Mouse (Mus musculus) MEL (cell line): ENCODE measurements at regions not wholly inside any gene's neighbourhood (a gene's known extent, or its start where the extent isn't known, plus 50 kb on each side); places are given as distances from the start of the nearest gene placed in this dataset.

Source experiments
- DNase-seq: peaks from one replicate; pipeline ENCODE4 v3.0.0; 2011; ENCODE audit warnings: low read depth, low spot score
- H3K27ac ChIP-seq: 2 replicates; pipeline ENCODE4 v1.5.1; 2012; ENCODE audit warnings: low read depth, mild to moderate bottlenecking, control low read depth, low read length, moderate library complexity; ENCODE audit not compliant: control insufficient read depth
- H3K27me3 ChIP-seq, 2 experiments: fragments of 150-350 bp in 1 of 2; sonication (generic) in 1 of 2; 2 replicates each; pipeline ENCODE4 v1.6.1; 2012; ENCODE audit warnings: low read length in 2 of 2, mild to moderate bottlenecking in 2 of 2, improper control_type of control experiment in 1 of 2, moderate library complexity in 1 of 2; ENCODE audit not compliant: insufficient read depth in 2 of 2, control insufficient read depth in 1 of 2
- H3K36me3 ChIP-seq, 2 experiments: 2 replicates each; pipeline ENCODE4 v1.6.1; 2012 to 2014; ENCODE audit warnings: low read length in 2 of 2, improper control_type of control experiment in 1 of 2, inconsistent platforms in 1 of 2, mild to moderate bottlenecking in 1 of 2; ENCODE audit not compliant: insufficient read depth in 2 of 2, control insufficient read depth in 1 of 2
- H3K4me1 ChIP-seq, 2 experiments: fragments of 150-350 bp in 1 of 2; sonication (generic) in 1 of 2; 2 replicates each; pipeline ENCODE4 v1.6.1; 2012; ENCODE audit warnings: low read length in 2 of 2, improper control_type of control experiment in 1 of 2, mild to moderate bottlenecking in 1 of 2; ENCODE audit not compliant: insufficient read depth in 2 of 2, control insufficient read depth in 1 of 2
- H3K4me3 ChIP-seq, 2 experiments: fragments of 150-350 bp in 1 of 2; sonication (generic) in 1 of 2; 2 replicates each; pipeline ENCODE4 v1.5.1; 2012; ENCODE audit warnings: low read depth in 2 of 2, low read length in 2 of 2, mild to moderate bottlenecking in 2 of 2, moderate library complexity in 2 of 2, control low read depth in 1 of 2, improper control_type of control experiment in 1 of 2; ENCODE audit not compliant: control insufficient read depth in 1 of 2, insufficient read depth in 1 of 2
- H3K79me2 ChIP-seq: 2 replicates; pipeline ENCODE4 v1.6.1; 2012; ENCODE audit warnings: mild to moderate bottlenecking, low read length, moderate library complexity; ENCODE audit not compliant: control insufficient read depth, poor library complexity, insufficient read depth
- H3K9ac ChIP-seq: 2 replicates; pipeline ENCODE4 v1.6.1; 2012; ENCODE audit warnings: low read depth, mild to moderate bottlenecking, control low read depth, low read length, moderate library complexity; ENCODE audit not compliant: control insufficient read depth, poor library complexity, severe bottlenecking
- H3K9me3 ChIP-seq: fragments of 150-350 bp; sonication (generic); replicated peaks from 2 replicates; pipeline ENCODE4 v1.6.1; 2012; ENCODE audit warnings: mild to moderate bottlenecking, low read length, improper control_type of control experiment, moderate library complexity; ENCODE audit not compliant: insufficient read depth
- BHLHE40 ChIP-seq: IDR thresholded peaks from 2 replicates; pipeline ENCODE4 v1.6.1; 2012; ENCODE audit warnings: low read depth, mild to moderate bottlenecking, inconsistent platforms, low read length, improper control_type of control experiment, borderline replicate concordance
- CHD2 ChIP-seq: IDR thresholded peaks from 2 replicates; pipeline ENCODE4 v1.6.1; 2011; ENCODE audit warnings: low read length, improper control_type of control experiment
- E2F4 ChIP-seq: IDR thresholded peaks from 2 replicates; pipeline ENCODE4 v1.6.1; 2011; ENCODE audit warnings: low read depth, low read length, improper control_type of control experiment, borderline replicate concordance
- ELF1 ChIP-seq: IDR thresholded peaks from 2 replicates; pipeline ENCODE4 v1.6.1; 2014; ENCODE audit warnings: low read depth, mild to moderate bottlenecking, inconsistent platforms, low read length, improper control_type of control experiment, moderate library complexity
- GABPA ChIP-seq: IDR thresholded peaks from 2 replicates; pipeline ENCODE4 v1.6.1; 2012; ENCODE audit warnings: low read depth, mild to moderate bottlenecking, inconsistent platforms, low read length, improper control_type of control experiment, moderate library complexity
- GATA1 ChIP-seq: IDR thresholded peaks from 2 replicates; pipeline ENCODE4 v1.6.1; 2011; ENCODE audit warnings: low read depth, low read length, improper control_type of control experiment
- JUND ChIP-seq: IDR thresholded peaks from 2 replicates; pipeline ENCODE4 v1.6.1; 2011; ENCODE audit warnings: low read depth, mild to moderate bottlenecking, improper control_type of control experiment, low read length
- KAT2A ChIP-seq: conservative IDR thresholded peaks from 2 replicates; pipeline ENCODE4 v1.6.1; 2012; ENCODE audit warnings: low read depth, low read length, improper control_type of control experiment, inconsistent platforms
- MAZ ChIP-seq: IDR thresholded peaks from 2 replicates; pipeline ENCODE4 v1.6.1; 2012; ENCODE audit warnings: low read depth, mild to moderate bottlenecking, inconsistent platforms, low read length, improper control_type of control experiment
- MXI1 ChIP-seq: IDR thresholded peaks from 2 replicates; pipeline ENCODE4 v1.6.1; 2011; ENCODE audit warnings: mild to moderate bottlenecking, low read depth, low read length, improper control_type of control experiment
- MYB ChIP-seq: IDR thresholded peaks from 2 replicates; pipeline ENCODE4 v1.6.1; 2011; ENCODE audit warnings: mild to moderate bottlenecking, low read depth, low read length, improper control_type of control experiment
- NELFE ChIP-seq: IDR thresholded peaks from 2 replicates; pipeline ENCODE4 v1.6.1; 2011; ENCODE audit warnings: low read depth, low read length, improper control_type of control experiment
- POLR2AphosphoS2 ChIP-seq: IDR thresholded peaks from 2 replicates; pipeline ENCODE4 v1.6.1; 2011; ENCODE audit warnings: low read length, improper control_type of control experiment
- POLR2AphosphoS5 ChIP-seq: IDR thresholded peaks from 2 replicates; pipeline ENCODE4 v1.6.1; 2012; ENCODE audit warnings: low read depth, borderline replicate concordance, mild to moderate bottlenecking, inconsistent platforms, low read length, moderate library complexity, mixed read lengths
- RAD21 ChIP-seq: IDR thresholded peaks from 2 replicates; pipeline ENCODE4 v1.6.1; 2011; ENCODE audit warnings: mild to moderate bottlenecking, low read depth, low read length, improper control_type of control experiment
- RCOR1 ChIP-seq: IDR thresholded peaks from 2 replicates; pipeline ENCODE4 v1.6.1; 2012; ENCODE audit warnings: low read depth, mild to moderate bottlenecking, inconsistent platforms, low read length, improper control_type of control experiment
- TAL1 ChIP-seq: IDR thresholded peaks from 2 replicates; pipeline ENCODE4 v1.6.1; 2012; ENCODE audit warnings: mild to moderate bottlenecking, inconsistent platforms, low read length, moderate library complexity, mixed read lengths
- TCF12 ChIP-seq: IDR thresholded peaks from 2 replicates; pipeline ENCODE4 v1.6.1; 2014; ENCODE audit warnings: low read depth, mild to moderate bottlenecking, inconsistent platforms, low read length, improper control_type of control experiment, moderate library complexity
- USF2 ChIP-seq, 2 experiments: IDR thresholded peaks; 2 replicates each; pipeline ENCODE4 v1.6.1; 2011 to 2012; ENCODE audit warnings: improper control_type of control experiment in 2 of 2, low read length in 2 of 2, borderline replicate concordance in 1 of 2, inconsistent platforms in 1 of 2, low read depth in 1 of 2, mild to moderate bottlenecking in 1 of 2; ENCODE audit not compliant: insufficient read depth in 1 of 2
- ZC3H11A ChIP-seq: IDR thresholded peaks from 2 replicates; pipeline ENCODE4 v1.6.1; 2012; ENCODE audit warnings: low read depth, mild to moderate bottlenecking, inconsistent platforms, low read length, improper control_type of control experiment
- ZKSCAN1 ChIP-seq: IDR thresholded peaks from 2 replicates; pipeline ENCODE4 v1.6.1; 2012; ENCODE audit warnings: low read depth, mild to moderate bottlenecking, inconsistent platforms, low read length, improper control_type of control experiment, moderate library complexity
- ZMIZ1 ChIP-seq: IDR thresholded peaks from 2 replicates; pipeline ENCODE4 v1.6.1; 2012; ENCODE audit warnings: low read depth, mild to moderate bottlenecking, inconsistent platforms, low read length, improper control_type of control experiment, moderate library complexity

DNA sequence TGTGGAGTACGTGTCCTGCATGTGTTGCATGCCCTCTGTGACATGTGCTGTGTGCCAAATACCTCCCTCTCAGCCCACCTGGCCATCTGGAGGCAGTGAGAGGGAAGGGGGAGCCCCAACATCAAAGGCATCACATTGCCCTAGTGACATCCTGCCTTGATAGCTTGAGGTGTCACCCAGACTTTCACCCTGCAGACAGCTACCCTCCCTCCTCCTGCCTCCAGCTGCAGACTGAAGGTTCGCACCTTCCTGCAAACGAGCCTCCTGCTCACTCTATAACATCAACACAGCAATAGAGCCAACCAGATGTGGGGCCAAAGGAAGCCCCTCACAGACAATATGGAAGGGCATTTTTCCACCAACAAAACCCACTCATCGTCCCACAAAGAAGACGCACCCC, 121.3 kb downstream of the Psmg1 start:
- no peaks in the 10 kb centered on the region for H3K9me3 ChIP-seq
- H3K27ac ChIP-seq, result no peak overlapping the region
- no peak overlapping the region for H3K9ac ChIP-seq
- H3K4me3 ChIP-seq, result no peak overlapping the region
- no peaks in the 10 kb centered on the region for H3K79me2 ChIP-seq
- H3K4me1 ChIP-seq, result no peaks in the 10 kb centered on the region
- no peak for DNase-seq
- no peak for TF ChIP-seq MAZ
- no peak for TF ChIP-seq POLR2AphosphoS5
- no peak for TF ChIP-seq POLR2AphosphoS2
- H3K27me3 ChIP-seq, result no peaks in the 10 kb centered on the region; a peak in 1 of 4 replicates
- no peaks in the 10 kb centered on the region for H3K36me3 ChIP-seq

DNA sequence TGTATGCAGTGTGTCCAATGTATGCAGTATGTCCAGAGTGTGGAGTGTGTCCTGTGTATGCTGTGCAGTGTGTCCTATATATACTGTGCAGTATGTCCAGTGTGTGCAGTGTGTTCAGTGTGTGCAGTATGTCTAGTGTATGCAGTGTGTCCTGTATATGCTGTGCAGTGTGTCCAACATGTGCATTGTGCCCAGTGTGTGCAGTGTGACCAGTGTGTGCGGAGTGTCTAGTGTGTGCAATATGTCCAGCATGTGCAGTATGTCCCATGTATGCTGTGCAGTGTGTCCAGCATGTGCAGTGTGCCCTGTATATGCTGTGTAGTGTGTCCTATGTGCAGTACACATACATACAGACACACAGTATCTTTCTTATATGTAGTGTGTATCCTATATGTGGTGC, 121.9 kb downstream of the Psmg1 start:
- H3K4me3 ChIP-seq, result no peak overlapping the region

DNA sequence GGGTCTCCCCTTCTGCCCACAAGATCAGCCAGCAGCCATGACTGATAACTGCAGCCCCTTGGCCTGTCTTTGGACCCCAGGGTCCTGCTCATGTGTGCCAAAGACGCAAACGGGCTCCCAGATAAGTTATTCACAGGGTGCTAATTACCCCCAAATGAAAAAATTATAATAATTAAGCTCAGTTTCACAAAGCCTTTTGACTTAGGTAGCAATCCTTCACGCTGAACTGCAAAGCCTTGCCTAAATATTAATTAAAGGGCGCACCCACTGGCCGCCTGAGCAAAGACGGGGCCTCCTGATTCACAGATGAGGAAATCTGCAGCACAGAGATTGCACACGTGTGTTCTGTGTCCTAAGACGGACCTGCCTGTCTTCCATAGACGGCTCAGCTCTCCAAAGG, 123.2 kb downstream of the Psmg1 start:
- peaks cover 3 to 15% of the 10 kb centered on the region in 2 experiments; a peak in 3 of 4 replicates for H3K4me1 ChIP-seq
- H3K27ac ChIP-seq, result no peak overlapping the region
- no peaks in the 10 kb centered on the region for H3K79me2 ChIP-seq
- no peaks in the 10 kb centered on the region for H3K9me3 ChIP-seq
- H3K4me3 ChIP-seq, result no peak overlapping the region
- no peaks in the 10 kb centered on the region; a peak in 1 of 4 replicates for H3K27me3 ChIP-seq
- no peak for DNase-seq
- TF ChIP-seq MYB (no peak), ELF1 (no peak), TCF12 (no peak), MXI1 (no peak), E2F4 (no peak), NELFE (no peak), RAD21 (no peak), KAT2A (no peak), JUND (no peak)
- no peak overlapping the region for H3K9ac ChIP-seq
- H3K36me3 ChIP-seq, result peaks cover 0 to 12% of the 10 kb centered on the region in 2 experiments; a peak in 2 of 4 replicates

More for the DNA sequence above, 121.9 kb downstream of the Psmg1 start:
- no peak for TF ChIP-seq GABPA
- no peak for TF ChIP-seq CHD2
- TF ChIP-seq RCOR1, result no peak
- TF ChIP-seq GATA1, result no peak
- no peak for TF ChIP-seq ELF1
- no peak for TF ChIP-seq TAL1
- no peak for TF ChIP-seq ZC3H11A
- TF ChIP-seq NELFE, result no peak
- no peak for TF ChIP-seq ZMIZ1
- no peak for TF ChIP-seq ZKSCAN1
- no peak for TF ChIP-seq USF2 (IDR thresholded peaks at IDR 0.05; ENCODE audit: borderline replicate concordance in 1 of 2, insufficient read depth in 1 of 2, low read depth in 1 of 2, low read length in 2 of 2)
- no peak for TF ChIP-seq MXI1
- TF ChIP-seq BHLHE40, result no peak
- TF ChIP-seq, all 39 proteins: peak for 0
- Histone ChIP-seq H3K9ac (no peak overlapping the region), H3K36me3 (no peaks in the 10 kb centered on the region), H3K27ac (no peak overlapping the region), H3K27me3 (no peaks in the 10 kb centered on the region; a peak in 1 of 4 replicates), H3K79me2 (no peaks in the 10 kb centered on the region), H3K9me3 (no peaks in the 10 kb centered on the region), H3K4me1 (peaks cover 0 to 2% of the 10 kb centered on the region in 2 experiments; a peak in 1 of 4 replicates)
- no peak for DNase-seq
